11 mouse cellular contexts compared by ENCODE assay signal in genomic region chr11:105420671-105421450, GRCm38 (mm10). TPM values are rescaled to one million over a fixed set of nuclear protein-coding genes. Genes with fewer than 3 reads are reported as not detected.
DNase-seq lines count a peak whose midpoint lies in the region; ATAC-seq and TF ChIP-seq lines count a peak whose summit lies in the region.
"Had no signal": no experiment of that assay in that cellular context is flagged by ENCODE, and none has a peak within 500 bp of the region (broad histone marks: within the 10 kb centered on the region; RNA-seq: fewer than 3 reads in every experiment).

No protein-coding gene starts in this region.

- H3K4me3 ChIP-seq in heart, embryonic 13.5 days: no peak overlapping the region
- H3K4me3 ChIP-seq in intestine, postnatal 0 days (ENCODE audit: low read depth, low read length): no peak overlapping the region
- H3K4me3 ChIP-seq: limb, embryonic 15.5 days had no signal

- no peaks in the 10 kb centered on the region for H3K36me3 ChIP-seq in heart, embryonic 13.5 days
- H3K36me3 ChIP-seq in intestine, postnatal 0 days (ENCODE audit: control insufficient read depth, insufficient read depth): no peaks in the 10 kb centered on the region
- H3K36me3 ChIP-seq: limb, embryonic 15.5 days had no signal

- H3K9me3 ChIP-seq in heart, embryonic 13.5 days: no peaks in the 10 kb centered on the region
- H3K9me3 ChIP-seq in intestine, postnatal 0 days (ENCODE audit: control insufficient read depth): no peaks in the 10 kb centered on the region
- H3K9me3 ChIP-seq: limb, embryonic 15.5 days had no signal

- intact Hi-C loops in left cerebral cortex, postnatal 4 days (cut with DNase I): no loop called here

- ATAC-seq in heart, embryonic 13.5 days (ENCODE audit: extremely low read depth, insufficient number of reproducible peaks, low FRiP score, low TSS enrichment): no peak
- no peak for ATAC-seq in intestine, postnatal 0 days

- TF ChIP-seq CTCF in intestine, postnatal 0 days (IDR thresholded peaks at IDR 0.05; ENCODE audit: low read depth): no peak

- peaks cover 13% of the 10 kb centered on the region for H3K4me1 ChIP-seq in heart, embryonic 13.5 days
- H3K4me1 ChIP-seq in intestine, postnatal 0 days (replicated peaks; ENCODE audit: control insufficient read depth, insufficient read depth, low read length): no peaks in the 10 kb centered on the region
- H3K4me1 ChIP-seq: limb, embryonic 15.5 days had no signal

- peak; percentile 77 for DNase-seq in left cerebral cortex, adult 11 months (ENCODE audit: low spot score)
- no peak for DNase-seq in left cerebral cortex, postnatal 4 days
- DNase-seq in layer of hippocampus, postnatal 14 days (ENCODE audit: low spot score in 2 of 2): peak; percentile 33 to 69
- peak; percentile 79 to 91 for DNase-seq in right cerebral cortex, postnatal 10 days (ENCODE audit: low spot score in 2 of 2)
- no peak for DNase-seq in ovary, postnatal 10 days (ENCODE audit: low spot score)
- DNase-seq in urinary bladder, postnatal 36 days (ENCODE audit: low spot score in 2 of 2): no peak
- DNase-seq: gastrocnemius, postnatal 36 days had no signal

- H3K4me2 ChIP-seq in heart, embryonic 13.5 days: peak overlapping the region; percentile 15
- H3K4me2 ChIP-seq in intestine, postnatal 0 days (replicated peaks; ENCODE audit: low read depth): no peak overlapping the region
- H3K4me2 ChIP-seq: limb, embryonic 15.5 days had no signal

- H3K27ac ChIP-seq in heart, embryonic 13.5 days (replicated peaks): 0 out of 2 replicates have a peak overlapping the region, but pooled peaks have one; percentile 2
- no peak overlapping the region for H3K27ac ChIP-seq in intestine, postnatal 0 days (ENCODE audit: low read depth, low read length)
- H3K27ac ChIP-seq: limb, embryonic 15.5 days had no signal

- H3K27me3 ChIP-seq in heart, embryonic 13.5 days (replicated peaks): no peaks in the 10 kb centered on the region
- no peaks in the 10 kb centered on the region for H3K27me3 ChIP-seq in intestine, postnatal 0 days (replicated peaks; ENCODE audit: control insufficient read depth, insufficient read depth, low read length)
- H3K27me3 ChIP-seq: limb, embryonic 15.5 days had no signal

- WGBS in heart, embryonic 13.5 days: 32% methylated on average over 7 of the region's 7 CpGs
- 48% methylated on average over 7 of the region's 7 CpGs for WGBS in intestine, postnatal 0 days

- peak overlapping the region; percentile 47; the same call in 1 of the 2 replicates for H3K9ac ChIP-seq in heart, embryonic 13.5 days
- no peak overlapping the region for H3K9ac ChIP-seq in intestine, postnatal 0 days (ENCODE audit: low read depth, low read length)
- H3K9ac ChIP-seq: limb, embryonic 15.5 days had no signal

RNA-seq across cellular contexts. Expression of gene March10, which starts 35.7 kb away (rescaled TPM):
- total RNA-seq in left cerebral cortex, postnatal 4 days (2021): 1 to 10 TPM; 1.2 to 1.7 TPM
- polyA plus RNA-seq in heart, embryonic 13.5 days (2015; fragmentation: Nextera tagmentation; extraction: Ambion mirVana): 0.36 TPM in 1 of 2 replicates, not detected in the other
- total RNA-seq in layer of hippocampus, postnatal 14 days (2021): under 1 TPM; 0.67 TPM
- not detected in 2 replicates for polyA plus RNA-seq in intestine, postnatal 0 days (2015; fragmentation: Nextera tagmentation; extraction: Ambion mirVana)
- total RNA-seq: gastrocnemius, postnatal 36 days had no signal
- polyA plus RNA-seq: limb, embryonic 15.5 days; neural tube, embryonic 11.5 days had no signal

Comparison
In these comparisons a context has a peak if more than half of its experiments do, and no peak if none do; other contexts are left out.
1. DNase-seq: peak in left cerebral cortex, adult 11 months (single experiment), layer of hippocampus, postnatal 14 days (2 of 2) and right cerebral cortex, postnatal 10 days (2 of 2); none in left cerebral cortex, postnatal 4 days (single experiment), ovary, postnatal 10 days (single experiment) and urinary bladder, postnatal 36 days (0 of 2).